Mouse (Mus musculus) liver, postnatal 0 days (tissue): Measurements from ENCODE around the gene Rps21. TPM values are rescaled to one million over a fixed set of nuclear protein-coding genes. Genes with fewer than 3 reads are reported as not detected.

Experiments
- ATAC-seq: fragments of 200-750 bp; cut with Nextera tagmentation; 2 replicates; pipeline ENCODE4 v1.8.0; 2017; ENCODE audit warnings: mild to moderate bottlenecking, moderate library complexity
- DNase-seq: peaks from one replicate; pipeline ENCODE4 v3.0.0-alpha.2; 2016
- H3K27ac ChIP-seq: fragments of 300-500 bp; sonication (generic); 2 replicates; pipeline ENCODE4 v1.5.1; 2014; ENCODE audit warnings: antibody characterized with exemption, moderate library complexity, mild to moderate bottlenecking, low read depth
- H3K27me3 ChIP-seq: fragments of 300-500 bp; sonication (generic); 2 replicates; pipeline ENCODE4 v1.6.1; 2014; ENCODE audit warnings: low read length, control low read depth, mixed read lengths; ENCODE audit not compliant: insufficient read depth
- H3K36me3 ChIP-seq: fragments of 300-500 bp; sonication (generic); replicated peaks from 2 replicates; pipeline ENCODE4 v1.6.1; 2014; ENCODE audit warnings: mild to moderate bottlenecking, control low read depth, low read length, moderate library complexity, mixed read lengths; ENCODE audit not compliant: insufficient read depth
- H3K4me1 ChIP-seq: fragments of 300-500 bp; sonication (generic); 2 replicates; pipeline ENCODE4 v1.6.1; 2014; ENCODE audit warnings: antibody characterized with exemption, mild to moderate bottlenecking, control low read depth; ENCODE audit not compliant: insufficient read depth
- H3K4me2 ChIP-seq: fragments of 300-500 bp; sonication (generic); 2 replicates; pipeline ENCODE4 v1.6.1; 2014; ENCODE audit warnings: low read depth, mild to moderate bottlenecking, low read length, moderate library complexity, mixed read lengths
- H3K4me3 ChIP-seq: fragments of 300-500 bp; sonication (generic); 2 replicates; pipeline ENCODE4 v1.5.1; 2014; ENCODE audit warnings: low read depth, low read length
- H3K9ac ChIP-seq: fragments of 300-500 bp; sonication (generic); replicated peaks from 2 replicates; pipeline ENCODE4 v1.6.1; 2014; ENCODE audit warnings: mild to moderate bottlenecking, moderate library complexity
- H3K9me3 ChIP-seq: fragments of 300-500 bp; sonication (generic); 2 replicates; pipeline ENCODE4 v1.6.1; 2016; ENCODE audit warnings: mild to moderate bottlenecking, control low read depth, low read length, mixed read lengths
- CTCF ChIP-seq: sonication (generic); IDR thresholded peaks from 2 replicates; pipeline ENCODE4 v1.5.1; 2016; ENCODE audit warnings: antibody characterized with exemption, low read depth
- EP300 ChIP-seq: IDR thresholded peaks from 2 replicates; pipeline ENCODE4 v1.6.1; 2016; ENCODE audit warnings: antibody characterized with exemption, low read depth, mild to moderate bottlenecking
- WGBS: fragments of 180-500 bp; shearing (Covaris S2); extraction: QIAGEN DNeasy Blood & Tissue Kit; methylation state at CpG from one replicate; pipeline ENCODE4 v1.1.7; 2014; ENCODE audit not compliant: insufficient replicate concordance; 5-methylcytosine and 5-hydroxymethylcytosine counted together
- polyA plus RNA-seq: library from polyadenylated mRNA; unstranded; fragments of >200 nt; fragmentation: Nextera tagmentation; extraction: Ambion mirVana; gene quantifications from 2 replicates; pipeline ENCODE4 v1.2.1, GENCODE M21; 2015

The Rps21 gene
- polyA plus RNA-seq, 1 experiment from 2014 or later = 382 TPM

DNA sequence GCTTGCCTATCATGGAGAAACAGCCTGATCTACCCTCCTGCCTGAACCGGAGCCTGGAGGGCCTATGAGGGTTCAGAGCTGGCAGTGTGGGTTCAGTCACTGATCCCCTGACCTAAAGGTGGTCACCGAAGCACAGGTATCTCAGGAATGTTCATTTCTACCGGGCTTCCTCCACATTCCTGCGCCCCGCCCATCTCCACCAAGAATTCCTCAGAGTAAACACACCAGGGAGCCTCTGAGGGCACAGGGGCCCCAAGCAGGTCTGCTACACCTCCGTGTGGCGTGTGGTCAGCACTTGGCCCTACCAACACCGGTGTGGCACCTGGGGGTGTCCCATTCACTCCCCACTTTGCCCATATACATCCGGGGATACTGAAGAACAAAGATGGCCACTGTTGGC, 37.0 kb upstream of the Rps21 start:
- Histone ChIP-seq H3K4me2 (no peak overlapping the region), H3K36me3 (no peaks in the 10 kb centered on the region), H3K27me3 (peaks cover 9% of the 10 kb centered on the region), H3K4me1 (peaks cover 14% of the 10 kb centered on the region), H3K4me3 (no peak overlapping the region), H3K9me3 (no peaks in the 10 kb centered on the region), H3K27ac (no peak overlapping the region), H3K9ac (no peak overlapping the region)
- WGBS = 60% methylated on average over 9 of the region's 9 CpGs
- TF ChIP-seq CTCF = no peak
- TF ChIP-seq EP300 = no peak
- ATAC-seq (no peak), DNase-seq (no peak)

DNA sequence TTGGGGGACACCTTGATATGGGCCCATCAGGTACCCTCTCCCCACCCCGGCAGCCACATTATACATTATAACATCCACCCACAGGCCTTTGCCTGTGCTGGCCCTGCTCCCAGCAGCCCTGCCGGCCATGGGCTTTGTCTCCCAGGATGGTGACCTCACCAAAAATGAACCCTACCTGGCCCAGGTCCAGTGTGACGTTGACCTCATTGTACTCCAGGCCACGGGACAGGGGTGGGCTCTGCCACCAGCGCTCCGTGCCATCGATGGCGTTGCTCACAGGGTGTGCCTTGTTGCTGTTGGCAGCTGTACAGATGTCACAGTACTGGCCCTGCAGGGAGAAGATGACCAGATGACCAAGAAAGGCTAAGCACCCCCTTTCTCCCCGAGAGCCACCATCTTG, 36.1 kb upstream of the Rps21 start:
- 78% methylated on average over 9 of the region's 9 CpGs for WGBS
- no peaks in the 10 kb centered on the region for H3K9me3 ChIP-seq
- no peak for TF ChIP-seq EP300
- no peak for TF ChIP-seq CTCF
- H3K27me3 ChIP-seq = peaks cover 18% of the 10 kb centered on the region
- H3K4me2 ChIP-seq = no peak overlapping the region
- DNase-seq (no peak), ATAC-seq (no peak)
- peaks cover 19% of the 10 kb centered on the region for H3K4me1 ChIP-seq
- no peak overlapping the region for H3K27ac ChIP-seq
- no peak overlapping the region for H3K4me3 ChIP-seq
- H3K36me3 ChIP-seq = no peaks in the 10 kb centered on the region
- no peak overlapping the region for H3K9ac ChIP-seq

DNA sequence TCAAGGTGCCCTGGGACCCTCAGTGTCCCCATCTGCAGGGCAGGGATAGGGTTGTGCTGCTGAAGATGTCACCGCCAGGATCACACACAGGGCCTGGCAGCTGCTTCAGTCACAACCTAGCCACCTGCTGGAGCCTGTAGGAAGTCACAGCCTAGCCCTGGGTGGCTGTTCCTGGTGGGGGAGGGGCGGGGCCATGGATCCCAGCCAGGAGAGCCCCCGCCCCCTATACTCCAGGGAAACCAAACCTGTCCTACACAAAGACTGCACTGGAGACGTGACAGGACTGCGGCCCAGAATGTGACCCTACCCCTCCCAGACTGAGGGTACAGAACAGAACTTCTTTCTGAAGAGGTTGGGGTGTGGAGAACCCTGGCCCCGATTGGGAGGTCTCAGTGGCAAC, 34.9 kb upstream of the Rps21 start:
- peaks cover 24% of the 10 kb centered on the region for H3K27me3 ChIP-seq
- no peak overlapping the region for H3K9ac ChIP-seq
- H3K36me3 ChIP-seq = no peaks in the 10 kb centered on the region
- H3K27ac ChIP-seq = no peak overlapping the region
- WGBS = 42% methylated on average over 6 of the region's 6 CpGs
- H3K4me1 ChIP-seq = peaks cover 20% of the 10 kb centered on the region
- H3K9me3 ChIP-seq = no peaks in the 10 kb centered on the region
- peak; percentile 32; the same call in 1 of the 2 replicates for ATAC-seq
- DNase-seq = peak; percentile 40
- peak; percentile 26; the same call in 1 of the 2 replicates for TF ChIP-seq CTCF
- TF ChIP-seq EP300 = no peak
- H3K4me2 ChIP-seq = no peak overlapping the region
- no peak overlapping the region for H3K4me3 ChIP-seq

DNA sequence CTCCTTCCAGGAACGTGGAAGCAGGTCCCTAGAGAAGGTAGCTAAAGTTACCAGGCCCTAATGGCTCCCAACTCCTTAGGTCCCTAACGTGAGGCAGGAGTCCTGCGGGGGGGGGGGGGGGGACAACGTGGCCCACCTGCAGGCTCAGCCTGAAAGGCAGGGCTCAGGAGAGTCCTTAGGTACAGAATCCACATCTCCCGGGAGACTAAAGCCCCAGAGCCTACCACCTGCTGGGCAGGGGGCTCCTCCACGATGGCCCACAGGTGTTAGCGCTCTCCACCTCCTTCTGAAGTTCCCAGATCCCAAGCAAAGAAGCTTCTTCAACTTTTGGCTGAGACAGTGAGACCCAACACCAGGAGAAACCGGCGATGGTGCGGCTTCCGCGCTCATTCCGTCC, 32.5 kb upstream of the Rps21 start:
- no peak for ATAC-seq
- peak overlapping the region; percentile 92 for H3K4me2 ChIP-seq
- peak overlapping the region; percentile 38; the same call in 1 of the 2 replicates for H3K9ac ChIP-seq
- no peak overlapping the region for H3K27ac ChIP-seq
- no peak for TF ChIP-seq CTCF
- TF ChIP-seq EP300 = no peak
- no peaks in the 10 kb centered on the region for H3K9me3 ChIP-seq
- H3K4me3 ChIP-seq = peak overlapping the region; percentile 52
- DNase-seq = no peak
- peaks cover 23% of the 10 kb centered on the region for H3K4me1 ChIP-seq
- 10% methylated on average over 13 of the region's 13 CpGs for WGBS
- H3K36me3 ChIP-seq = no peaks in the 10 kb centered on the region
- peaks cover 24% of the 10 kb centered on the region for H3K27me3 ChIP-seq

DNA sequence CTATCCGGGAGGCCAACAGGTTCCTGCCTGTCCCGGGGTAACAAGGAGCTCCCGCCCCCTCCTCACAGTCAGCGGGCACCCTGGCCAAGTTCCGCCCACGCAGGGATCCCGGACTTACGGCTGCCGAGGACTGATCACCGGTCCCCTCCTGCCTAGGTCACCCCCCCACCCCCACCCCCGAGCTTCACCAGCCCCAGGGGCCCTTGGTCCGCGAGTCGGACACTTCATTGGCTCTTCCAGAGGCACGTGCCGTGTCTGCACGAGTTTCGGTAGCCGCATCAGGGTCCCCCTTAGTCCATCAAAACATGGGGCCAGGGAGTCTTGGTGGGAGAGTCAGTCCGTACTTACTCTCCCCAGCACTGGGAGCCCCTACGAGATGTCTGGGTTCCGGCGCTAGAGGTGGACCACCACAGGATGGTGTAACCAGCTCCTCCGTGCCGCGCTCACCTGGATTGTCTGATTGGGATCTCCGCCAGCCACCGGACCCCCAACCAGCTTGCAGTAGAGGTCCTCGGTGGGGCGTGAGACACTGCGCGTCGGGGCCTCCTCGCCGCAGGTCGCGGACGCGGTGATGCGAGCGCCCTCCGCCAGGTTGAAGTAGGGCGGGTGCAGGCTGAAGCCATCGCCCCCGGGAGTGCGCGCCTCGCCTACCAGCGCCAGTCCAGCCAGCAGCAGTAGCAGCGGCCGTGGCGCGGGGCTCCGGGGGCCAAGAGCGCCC, 32.0 kb upstream of the Rps21 start:
- peaks cover 23% of the 10 kb centered on the region for H3K4me1 ChIP-seq
- ATAC-seq (peak; percentile 42), DNase-seq (peak; percentile 31)
- peak overlapping the region; percentile 52 for H3K4me3 ChIP-seq
- 3% methylated on average over 49 of the region's 55 CpGs for WGBS
- H3K27me3 ChIP-seq = peaks cover 24% of the 10 kb centered on the region
- H3K4me2 ChIP-seq = peak overlapping the region; percentile 92
- peak overlapping the region; percentile 38; the same call in 1 of the 2 replicates for H3K9ac ChIP-seq
- no peak overlapping the region for H3K27ac ChIP-seq
- no peaks in the 10 kb centered on the region for H3K36me3 ChIP-seq
- no peaks in the 10 kb centered on the region for H3K9me3 ChIP-seq
- no peak for TF ChIP-seq CTCF
- TF ChIP-seq EP300 = no peak

DNA sequence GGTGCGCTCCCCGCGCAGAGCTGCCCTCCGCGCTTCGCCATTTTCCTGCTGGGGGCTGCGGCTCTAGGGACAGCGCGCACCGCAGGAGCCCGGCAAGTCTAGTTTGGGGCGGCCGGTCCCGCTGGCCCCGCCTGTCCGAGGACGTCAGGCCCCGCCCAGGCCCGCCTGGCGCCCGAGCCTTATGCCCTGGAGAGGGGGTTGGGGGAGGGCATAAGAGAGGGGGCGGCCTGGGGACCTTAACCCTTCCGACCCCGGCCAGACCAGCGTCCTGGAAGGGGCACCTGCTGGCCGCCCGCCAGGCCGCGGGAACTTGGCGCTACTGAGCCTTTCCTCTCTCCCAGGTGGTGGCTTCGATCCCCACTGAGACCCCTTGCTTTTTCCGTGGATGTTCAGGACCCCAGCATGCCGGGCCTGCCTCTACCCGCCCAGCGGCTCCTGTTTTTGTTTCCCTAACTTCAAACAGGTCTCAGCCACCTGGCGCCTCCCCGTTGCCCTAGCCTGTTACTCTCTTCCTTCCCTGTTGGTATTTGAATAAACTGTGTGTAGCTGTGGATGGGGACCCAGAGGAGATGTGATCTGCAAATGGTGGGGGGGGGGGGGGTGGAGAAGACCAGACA, 31.3 kb upstream of the Rps21 start, which contains the start of gene Lama5:
TSS of gene Lama5 (minus strand) at position 98 of the 617 bp plus-strand sequence.
- DNase-seq = peak; percentile 51
- Histone ChIP-seq H3K27ac (no peak within 1 kb of the TSS), H3K9me3 (no peaks in the 10 kb centered on the region), H3K36me3 (no peaks in the 10 kb centered on the region), H3K4me1 (peaks cover 23% of the 10 kb centered on the region), H3K9ac (peak within 1 kb of the TSS; percentile 38; the same call in 1 of the 2 replicates), H3K4me3 (peak within 1 kb of the TSS; percentile 52), H3K27me3 (peaks cover 24% of the 10 kb centered on the region), H3K4me2 (peak within 1 kb of the TSS; percentile 92)
- 1% methylated on average over 35 of the region's 37 CpGs for WGBS
- TF ChIP-seq CTCF = no peak
- no peak for TF ChIP-seq EP300
- ATAC-seq = peak; percentile 71
